In the genomic region with DNA sequence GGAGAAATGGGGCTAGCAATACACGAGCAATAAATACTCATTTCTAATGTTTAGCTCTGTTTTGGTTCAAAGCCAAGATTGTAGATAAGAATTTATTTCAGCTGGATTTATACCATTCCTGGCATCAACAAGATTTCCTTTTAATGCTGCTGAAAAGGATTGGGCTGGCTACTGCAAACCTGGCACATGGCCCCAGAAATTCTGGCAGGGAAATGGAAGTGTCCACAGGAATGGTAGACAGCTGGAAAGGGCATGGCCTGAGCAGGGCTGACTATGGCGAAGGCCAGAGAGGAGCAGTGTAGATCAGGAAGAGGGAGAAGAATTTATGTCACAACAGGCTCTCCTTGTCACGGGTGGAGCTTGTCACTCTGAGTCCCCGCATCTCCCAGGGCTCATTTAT, we compare ENCODE assay signal across 9 mouse cellular contexts. TPM values are rescaled to one million over a fixed set of nuclear protein-coding genes. Genes with fewer than 3 reads are reported as not detected.
DNase-seq lines count a peak whose midpoint lies in the region; ATAC-seq and TF ChIP-seq lines count a peak whose summit lies in the region.
"Had no signal": no experiment of that assay in that cellular context is flagged by ENCODE, and none has a peak within 500 bp of the region (broad histone marks: within the 10 kb centered on the region; RNA-seq: fewer than 3 reads in every experiment).

No protein-coding gene starts in this region.

- no peak overlapping the region for H3K9ac ChIP-seq in hindbrain, embryonic 13.5 days

- H3K4me1 ChIP-seq in hindbrain, embryonic 13.5 days (replicated peaks) = peaks cover 4% of the 10 kb centered on the region; the same call in 1 of the 2 replicates

- H3K27me3 ChIP-seq in hindbrain, embryonic 13.5 days = 0 out of 2 replicates have a peak, but pooled peaks cover 7% of the 10 kb centered on the region

- peak; percentile 69 for DNase-seq in left cerebral cortex, postnatal 4 days
- DNase-seq in left cerebral cortex, adult 9 months (ENCODE audit: low spot score in 2 of 2) = no peak
- peak; percentile 19 for DNase-seq in brain, adult 2 months (ENCODE audit: low read depth, low spot score)
- peak; percentile 54 to 63 for DNase-seq in kidney, adult 8-10 months
- peak; percentile 43 for DNase-seq in ovary, adult 18-20 months (ENCODE audit: low spot score)
- no peak for DNase-seq in urinary bladder, adult 2 months (ENCODE audit: low spot score)
- DNase-seq in layer of hippocampus, adult 2 months (ENCODE audit: low spot score in 2 of 2) = no peak

- no peak overlapping the region for H3K4me3 ChIP-seq in hindbrain, embryonic 13.5 days
- no peak overlapping the region for H3K4me3 ChIP-seq in layer of hippocampus, adult 2 months

- H3K4me2 ChIP-seq in hindbrain, embryonic 13.5 days = no peak overlapping the region

- intact Hi-C loops in left cerebral cortex, postnatal 4 days (cut with DNase I) = no loop called here

- no peak for TF ChIP-seq CTCF in layer of hippocampus, adult 2 months (conservative IDR thresholded peaks at IDR 0.05)

- ATAC-seq in hindbrain, embryonic 13.5 days (ENCODE audit: low FRiP score) = no peak

- no peaks in the 10 kb centered on the region for H3K9me3 ChIP-seq in hindbrain, embryonic 13.5 days

- 69% methylated on average over 4 of the region's 4 CpGs for WGBS in hindbrain, embryonic 13.5 days

- no peak overlapping the region for H3K27ac ChIP-seq in hindbrain, embryonic 13.5 days
- H3K27ac ChIP-seq in layer of hippocampus, adult 2 months = no peak overlapping the region
- H3K27ac ChIP-seq: macrophage had no signal

- H3K36me3 ChIP-seq in hindbrain, embryonic 13.5 days = no peaks in the 10 kb centered on the region

RNA-seq across cellular contexts. Expression of gene Cracr2a, which starts 14.5 kb away (rescaled TPM):
- 1 to 10 TPM; 1.2 to 1.4 TPM for total RNA-seq in left cerebral cortex, postnatal 4 days (2021)
- polyA plus RNA-seq in hindbrain, embryonic 13.5 days (2015; fragmentation: Nextera tagmentation; extraction: Ambion mirVana) = 0.41 and 0.77 TPM in 2 replicates
- 0.96 and 1.7 TPM in 2 replicates for polyA plus RNA-seq in urinary bladder, adult 2 months (2012; rRNA removed)
- 1 to 10 TPM; 2.3 TPM for total RNA-seq in layer of hippocampus, adult 2 months (2021)

Comparison
In these comparisons a context has a peak if more than half of its experiments do, and no peak if none do; other contexts are left out.
1. DNase-seq: peak in left cerebral cortex, postnatal 4 days (single experiment), brain, adult 2 months (single experiment), kidney, adult 8-10 months (2 of 2) and ovary, adult 18-20 months (single experiment); none in left cerebral cortex, adult 9 months (0 of 2), urinary bladder, adult 2 months (single experiment) and layer of hippocampus, adult 2 months (0 of 2).